Mouse (Mus musculus) left cerebral cortex, adult 2 months (tissue): ENCODE data around the gene Olfr295. TPM values are rescaled to one million over a fixed set of nuclear protein-coding genes. Genes with fewer than 3 reads are reported as not detected.

Experiments used
- DNase-seq, 2 experiments: peaks; one replicate each; pipeline ENCODE4 v3.0.0; 2021 to 2022; ENCODE audit warnings: low spot score in 2 of 2, mixed read lengths in 1 of 2; ENCODE audit errors: extremely low spot score in 1 of 2
- H3K27ac ChIP-seq: fragments of 200-600 bp; 2 replicates; pipeline ENCODE4 v1.8.1; 2022
- H3K4me3 ChIP-seq: fragments of 200-600 bp; 2 replicates; pipeline ENCODE4 v1.8.1; 2022
- CTCF ChIP-seq: fragments of 200-600 bp; IDR thresholded peaks from 2 replicates; pipeline ENCODE4 v1.8.1; 2022; ENCODE audit warnings: antibody characterized with exemption, mild to moderate bottlenecking, moderate library complexity
- intact Hi-C: fragments of 180-260 bp; cut with DNase I; formaldehyde crosslinking; loops from one replicate; pipeline ENCODE4 v1.15.1; 2025
- long read RNA-seq, 2 experiments: library from polyadenylated mRNA; stranded (forward); transcript quantifications; one replicate each; pipeline ENCODE4 v2.0.0; 2021; ENCODE audit warnings: borderline mapping rate in 2 of 2
- total RNA-seq, 2 experiments: library from RNA; stranded (reverse); gene quantifications; 2 replicates each; pipeline ENCODE4 v1.2.3; 2021

Olfr295 gene
- total RNA-seq, result not detected
- long read RNA-seq, experiment 1, result 0 reads
- long read RNA-seq, experiment 2, result 0 reads

GRCm38 (mm10) chr7:86583562-86583961 is at the start of gene Olfr295:
Gene Olfr295, plus strand, starts transcription at chr7:86583862.
- intact Hi-C loops, result no loop called here
- no peak for DNase-seq
- H3K27ac ChIP-seq, result no peak within 1 kb of the TSS
- no peak for TF ChIP-seq CTCF
- no peak within 1 kb of the TSS for H3K4me3 ChIP-seq

GRCm38 (mm10) chr7:86616543-86616942 is 32.9 kb downstream of the Olfr295 start, which contains the start of gene Olfr294:
Gene Olfr294, minus strand, starts transcription at chr7:86616643.
- DNase-seq, result no peak
- Histone ChIP-seq H3K4me3 (no peak within 1 kb of the TSS), H3K27ac (no peak within 1 kb of the TSS)
- no peak for TF ChIP-seq CTCF
- intact Hi-C loops, result no loop called here

Other genes starting within 250 kb of the Olfr295 start
- gene Olfr307, start 246.3 kb upstream of the Olfr295 start, total RNA-seq, result not detected
- not detected for gene Olfr305, start 216.9 kb upstream of the Olfr295 start, total RNA-seq
- not detected for gene Olfr304, start 197.2 kb upstream of the Olfr295 start, total RNA-seq
- not detected for gene Olfr303, start 186.1 kb upstream of the Olfr295 start, total RNA-seq
- gene Olfr301, start 180.0 kb upstream of the Olfr295 start, total RNA-seq, result not detected
- not detected for gene Olfr299, start 123.9 kb upstream of the Olfr295 start, total RNA-seq
- not detected for gene Olfr298, start 91.4 kb upstream of the Olfr295 start, total RNA-seq
- gene Olfr297, start 63.9 kb upstream of the Olfr295 start, total RNA-seq, result not detected
- gene Olfr294, start 32.8 kb downstream of the Olfr295 start, total RNA-seq, result not detected
- gene Olfr293, start 65.2 kb downstream of the Olfr295 start, total RNA-seq, result not detected
- gene Olfr292, start 104.5 kb downstream of the Olfr295 start, total RNA-seq, result not detected
- gene Folh1, start 192.1 kb downstream of the Olfr295 start, total RNA-seq, result 1 to 10 TPM; 4.0 to 4.6 TPM
- gene Vmn2r77, start 211.2 kb downstream of the Olfr295 start, total RNA-seq, result not detected